Mouse (Mus musculus) MN1 (cell line): ENCODE data around the gene Srp54a.
A peak's percentile ranks its signal among the peaks of the same experiment; 100 is the strongest.
"Not testable (repeated sequence)": the region's sequence is repeated elsewhere in the genome, so short reads cannot be mapped to it uniquely, and the experiment has no call there.

Source experiments
- DNase-seq: peaks from one replicate; pipeline ENCODE4 v3.0.0-alpha.2; 2016; ENCODE audit warnings: low spot score

Srp54a gene

DNA sequence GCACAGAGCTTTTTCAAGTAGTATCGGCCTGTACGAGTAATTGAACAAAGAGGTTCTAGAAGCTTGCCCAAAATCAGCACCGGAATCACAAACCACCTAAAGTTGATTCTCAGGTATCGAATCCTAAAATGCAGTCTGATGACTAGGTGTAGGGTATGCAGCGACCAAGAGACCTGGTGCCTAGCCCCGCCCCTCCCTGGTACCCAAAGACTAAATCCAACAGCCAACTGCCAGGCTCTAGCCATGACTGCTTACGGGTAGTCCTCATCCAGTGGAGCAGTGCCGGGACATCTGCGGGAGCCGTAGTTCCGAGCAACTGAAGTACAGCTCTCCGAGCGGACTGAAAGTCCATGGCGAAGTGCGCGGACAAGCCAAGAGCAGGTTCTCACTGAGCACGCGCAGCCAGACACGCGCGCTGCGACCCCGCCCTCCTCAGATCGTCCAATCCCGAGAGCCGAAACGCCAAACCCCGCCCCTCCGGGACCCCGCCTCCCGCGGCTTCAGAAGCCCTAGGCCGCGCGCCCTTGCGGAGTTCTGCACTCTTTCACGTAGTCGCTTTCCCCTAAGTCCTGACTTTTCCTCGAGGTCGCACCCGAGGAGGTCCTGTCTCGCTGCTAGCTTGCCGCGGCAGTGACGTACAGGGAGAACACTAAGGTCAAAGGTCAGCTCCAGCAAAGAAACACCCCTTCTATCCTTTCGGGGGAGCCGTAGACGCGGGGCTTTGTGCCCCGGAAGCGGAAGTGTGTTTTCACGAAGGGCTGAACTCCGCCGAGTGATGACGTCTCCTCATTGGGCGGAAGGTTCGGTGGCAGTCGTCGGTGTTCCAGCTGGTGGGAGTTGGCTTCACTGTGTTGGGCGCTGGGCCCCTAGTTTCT lies at the start of gene Srp54a, which contains the start of gene 2700097O09Rik:
Gene Srp54a, plus strand, starts transcription at position 537 of the 875 bp plus-strand sequence.
Gene 2700097O09Rik, minus strand, starts transcription at position 385 of the 875 bp plus-strand sequence.
- DNase-seq, result peak; percentile 97

DNA sequence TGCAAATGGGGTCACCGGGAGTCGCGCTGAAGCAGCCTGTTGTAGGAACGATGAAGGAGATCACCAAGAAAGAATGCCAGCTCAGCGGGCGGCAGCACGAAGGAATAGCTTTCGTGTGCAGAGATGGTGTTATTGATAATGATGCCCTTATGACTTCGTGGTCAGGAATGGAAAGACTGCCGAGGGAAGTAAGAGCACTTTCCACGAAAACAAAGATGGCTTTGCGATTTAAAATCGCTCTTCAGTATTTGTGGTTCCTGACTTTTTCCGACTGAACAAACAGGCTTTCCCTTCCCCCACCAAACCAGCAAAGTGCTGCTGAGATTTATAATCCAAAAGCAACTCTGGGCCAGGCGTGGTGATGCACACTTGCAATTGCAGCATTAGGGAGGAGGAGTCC lies 39.1 kb upstream of the Srp54a start:
- no peak for DNase-seq

DNA sequence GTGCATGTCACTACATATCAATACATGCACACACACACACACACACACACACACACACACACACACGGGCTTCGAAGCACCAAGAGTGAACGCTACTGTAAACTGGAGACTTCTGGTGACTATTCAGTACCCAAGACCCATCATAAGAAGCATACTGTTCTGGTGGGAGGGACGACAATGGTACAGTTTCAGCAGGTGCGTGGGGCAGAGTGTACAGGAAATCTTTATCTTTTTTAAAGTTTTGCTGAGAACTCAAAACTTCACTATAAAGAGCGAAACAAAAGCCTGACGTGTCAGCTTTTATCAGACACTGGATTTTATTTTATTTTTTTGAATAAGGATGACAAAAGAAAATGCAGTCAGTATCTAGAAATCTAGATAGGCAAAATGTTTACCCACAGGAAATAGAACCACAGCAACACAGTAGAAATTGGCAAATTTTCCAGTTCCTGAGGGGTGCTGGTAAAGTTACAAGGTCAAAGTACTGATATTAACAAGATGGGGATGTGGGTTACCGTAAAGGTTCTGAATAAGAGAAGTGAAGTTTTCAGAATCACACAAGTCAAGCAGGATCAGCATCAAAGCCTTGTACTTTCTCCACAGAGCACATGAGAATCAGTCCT lies 30.2 kb upstream of the Srp54a start:
- DNase-seq, result no peak

DNA sequence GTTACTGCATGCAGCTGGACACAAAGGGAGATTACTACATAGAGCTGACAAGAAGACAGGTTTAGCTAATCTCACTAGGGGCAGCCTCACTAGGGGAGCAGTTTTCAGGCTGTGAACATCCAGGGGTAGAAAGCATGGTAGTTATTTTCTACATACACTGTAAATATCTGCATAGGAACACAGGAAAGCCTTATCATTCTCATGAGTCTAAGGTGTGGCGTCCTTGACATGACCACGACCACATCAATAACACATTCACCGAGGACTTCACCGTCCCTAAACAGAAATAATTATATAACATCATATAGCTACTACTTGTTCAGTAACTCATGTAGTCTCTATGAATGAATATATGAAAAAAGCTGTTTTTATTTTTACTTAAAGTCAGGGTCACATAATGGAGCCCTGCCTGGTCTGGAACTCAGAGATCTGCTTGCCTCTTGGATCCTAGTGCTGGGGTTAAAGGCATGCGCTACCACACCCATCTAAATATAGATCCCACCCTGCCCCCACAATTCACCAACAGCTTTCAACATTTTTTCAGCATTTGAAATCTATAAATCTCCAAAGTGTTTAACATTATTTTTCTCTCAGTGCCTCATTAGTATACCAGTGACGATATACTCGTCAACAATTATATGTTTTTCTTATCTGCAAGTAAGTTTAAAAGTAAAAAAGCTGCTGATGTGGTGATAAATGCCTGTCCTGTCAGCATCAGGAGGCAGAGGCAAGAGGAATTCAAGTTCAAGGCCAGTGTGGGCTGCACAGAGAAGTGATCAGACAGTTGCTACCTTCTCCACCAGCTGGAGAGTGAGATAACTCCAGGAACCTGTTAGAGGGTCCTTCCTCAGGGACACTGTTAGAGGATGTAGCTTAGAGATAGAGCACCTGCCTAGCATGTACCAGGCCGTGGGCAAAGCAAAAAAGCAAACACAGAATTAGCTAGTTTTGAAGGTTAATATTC lies 28.6 kb upstream of the Srp54a start:
- DNase-seq, result no peak

DNA sequence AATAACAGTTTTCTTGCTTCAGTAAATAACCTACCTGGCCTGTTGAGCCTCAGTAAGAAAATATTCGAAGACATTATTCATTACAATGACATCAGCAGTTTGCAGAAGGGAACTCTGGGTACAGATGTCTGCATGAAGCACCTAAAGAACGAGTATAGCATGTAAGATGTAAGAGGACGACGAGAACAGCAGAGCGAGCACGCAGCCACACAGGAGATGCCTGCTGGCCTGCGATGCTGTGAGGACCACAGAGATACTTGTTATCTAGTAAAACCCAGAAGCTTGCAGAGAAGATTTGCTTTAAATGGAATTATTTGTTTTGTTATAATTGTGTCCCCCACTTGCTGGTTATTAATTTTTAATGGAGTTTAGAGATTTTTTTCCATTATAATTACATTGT lies 26.8 kb upstream of the Srp54a start:
- no peak for DNase-seq

DNA sequence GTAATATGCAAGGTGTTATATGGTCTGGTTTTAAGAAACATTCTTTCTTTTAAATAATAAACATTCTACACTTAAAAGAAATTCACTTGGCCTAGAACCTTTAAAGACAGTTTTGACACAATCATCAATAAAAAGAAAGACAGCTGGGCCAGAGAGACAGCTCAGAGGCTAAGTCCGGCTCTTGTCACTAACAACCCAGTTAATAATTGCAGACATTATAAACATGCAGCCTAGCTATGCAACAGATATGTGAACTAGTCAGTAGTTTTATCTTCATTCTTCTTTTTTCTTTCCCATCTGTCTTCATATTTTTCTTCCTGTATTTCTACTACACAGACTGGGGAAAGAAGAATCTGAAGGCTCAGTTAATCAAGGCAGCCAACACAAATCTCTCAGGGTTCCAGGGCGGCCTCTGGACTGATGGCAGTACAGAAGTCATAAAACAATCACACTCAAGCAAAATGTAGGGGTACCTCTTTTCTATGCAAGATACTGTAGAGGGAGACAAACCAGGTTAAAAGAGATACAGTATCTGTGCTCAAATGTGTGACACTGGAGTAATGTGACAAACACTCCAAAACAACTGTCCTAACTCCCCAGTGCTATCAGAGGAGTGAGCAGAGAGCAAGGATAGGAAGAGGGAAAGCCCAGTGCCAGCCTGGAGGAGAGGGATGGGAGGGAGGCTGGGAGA lies 25.4 kb upstream of the Srp54a start:
- DNase-seq, result no peak

DNA sequence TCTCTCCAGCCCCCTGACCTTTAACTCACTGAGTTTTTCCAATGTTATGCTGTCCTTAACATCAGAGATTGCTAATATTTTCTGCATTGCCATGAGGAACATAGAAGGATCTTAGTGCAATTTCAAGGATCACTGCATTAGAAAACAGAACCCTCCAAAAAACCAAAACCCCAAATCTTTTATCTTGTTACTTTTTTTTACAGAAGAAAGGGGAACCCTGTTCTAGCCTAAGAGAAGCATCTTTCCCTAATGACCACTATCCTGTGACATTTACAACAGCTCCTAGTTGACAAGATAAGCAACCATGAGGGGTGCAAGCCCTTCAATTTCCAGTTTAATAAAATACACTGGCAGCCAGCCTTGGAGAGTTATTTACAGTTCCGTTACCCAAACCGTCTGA lies 23.4 kb upstream of the Srp54a start:
- DNase-seq, result no peak

DNA sequence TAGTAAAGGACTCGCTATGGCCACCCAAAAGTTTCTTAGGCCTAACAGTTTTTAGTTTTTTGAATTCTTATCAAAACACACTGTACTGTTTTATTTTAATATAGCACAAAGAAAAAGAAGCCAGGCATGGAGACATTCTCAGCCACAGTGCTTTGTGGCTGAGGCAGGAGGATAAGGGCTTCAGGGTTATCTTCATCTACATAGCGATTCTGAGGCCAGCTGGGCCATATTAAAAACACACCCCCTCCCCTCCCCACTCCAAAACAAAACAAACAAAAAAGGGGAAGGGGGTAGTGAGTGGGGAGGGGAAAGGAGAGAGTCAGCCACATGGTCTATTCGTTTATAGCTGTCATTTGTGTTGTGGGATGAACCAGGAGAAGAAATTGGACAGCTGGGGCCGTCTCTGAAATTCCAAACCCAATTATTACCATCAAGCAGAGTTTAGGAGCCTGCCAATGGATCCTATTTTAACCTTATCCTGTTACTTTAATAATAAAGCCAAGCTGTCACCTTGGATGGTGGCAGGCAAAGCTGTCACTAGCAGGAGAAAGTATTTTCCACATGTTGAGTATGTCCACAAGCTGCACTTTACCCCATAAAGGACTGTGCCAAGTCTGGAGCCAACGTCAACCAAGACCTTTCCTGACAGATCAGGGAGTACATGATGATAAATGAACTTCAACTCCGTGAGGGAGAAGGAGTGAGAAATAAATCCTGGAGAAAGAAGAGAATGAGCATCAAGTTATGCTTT lies 21.0 kb upstream of the Srp54a start:
- no peak for DNase-seq

DNA sequence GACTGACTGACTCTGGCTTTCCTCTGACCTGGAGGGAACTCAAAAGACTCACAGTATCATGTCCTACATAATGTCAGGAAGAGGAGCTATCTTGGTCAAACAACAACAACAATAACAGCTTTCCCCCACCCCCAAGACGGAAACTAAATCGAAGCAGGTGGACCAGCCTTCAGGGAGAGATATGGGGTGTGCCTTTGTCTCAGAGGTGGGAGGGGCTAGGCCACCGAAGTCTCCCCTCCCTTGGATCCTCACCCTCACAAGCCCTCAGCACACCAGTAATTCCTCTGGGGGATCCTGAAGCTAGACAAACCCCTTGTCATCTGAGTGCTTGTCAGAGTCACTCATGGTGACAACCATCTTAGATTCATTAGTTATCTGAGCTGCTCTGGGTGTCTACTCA lies 20.2 kb upstream of the Srp54a start:
- DNase-seq, result no peak

DNA sequence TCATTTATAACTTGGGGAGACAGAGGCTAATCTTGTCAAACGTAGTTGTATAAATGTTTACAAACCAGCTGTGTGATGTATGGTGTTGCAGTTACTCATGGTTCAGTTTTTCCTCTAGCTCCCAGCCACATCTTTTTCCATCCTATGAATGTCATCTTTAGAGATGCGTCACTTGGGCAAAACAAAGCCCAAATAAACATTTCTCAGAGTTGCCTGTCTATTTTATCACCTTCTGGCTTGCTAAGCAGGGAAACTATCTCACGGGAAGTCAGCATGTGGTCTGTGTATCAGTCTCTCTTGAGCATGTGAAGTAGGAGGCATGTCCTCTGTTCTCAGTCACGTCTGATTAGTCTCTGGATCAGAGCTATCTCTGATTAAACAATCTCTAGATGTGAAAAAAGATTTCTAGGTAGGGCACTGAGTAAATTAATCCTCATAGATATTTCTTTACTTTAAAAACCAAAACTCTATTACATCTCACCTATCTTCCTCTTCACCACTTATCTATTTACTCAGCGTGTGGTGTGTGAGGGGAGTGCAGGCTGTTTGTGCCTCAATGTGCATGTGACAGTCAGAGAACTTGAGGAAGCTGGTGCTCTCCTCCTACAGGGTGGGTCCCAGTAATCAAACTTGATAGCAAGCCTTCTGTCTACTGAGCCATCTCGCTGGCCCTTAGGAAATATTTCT lies 19.7 kb upstream of the Srp54a start:
- DNase-seq, result no peak

DNA sequence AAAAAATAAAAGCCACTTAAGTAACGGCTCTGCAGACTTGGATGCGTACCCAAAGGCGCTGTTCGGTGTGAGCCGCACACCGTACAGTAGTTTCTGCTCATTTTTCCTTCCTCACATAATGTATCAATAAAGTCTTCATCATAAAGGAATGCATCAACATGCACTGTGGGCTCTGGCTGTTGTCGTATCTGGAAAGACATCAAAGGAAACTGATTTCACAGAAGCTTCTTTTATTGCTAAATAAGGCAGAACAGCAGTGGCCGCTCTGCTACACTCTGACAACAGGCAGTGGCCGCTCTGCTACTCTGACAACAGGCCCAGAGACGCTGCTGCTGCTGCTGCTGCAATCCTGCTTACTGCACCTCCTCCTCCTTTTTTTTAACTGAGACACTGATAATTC lies 19.1 kb upstream of the Srp54a start:
- DNase-seq, result peak; percentile 14

DNA sequence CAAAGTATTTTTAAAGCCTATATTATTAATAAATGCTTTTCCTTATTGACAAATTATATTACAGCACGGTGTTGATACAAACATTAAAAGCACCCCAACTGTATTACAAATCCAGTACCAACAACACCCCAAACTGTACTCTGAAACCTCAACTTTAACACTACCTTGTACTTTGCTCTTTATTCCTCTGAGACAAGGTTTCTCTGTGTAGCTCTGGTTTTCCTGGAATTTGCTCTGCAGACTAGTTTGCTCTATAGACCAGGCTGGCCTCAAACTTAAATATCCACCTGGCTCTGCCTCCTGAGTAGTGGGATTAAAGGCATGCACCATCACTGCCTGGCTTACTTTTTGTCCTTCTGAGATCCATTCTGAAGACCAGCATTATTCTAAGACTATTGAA lies 17.9 kb upstream of the Srp54a start:
- DNase-seq, result no peak

DNA sequence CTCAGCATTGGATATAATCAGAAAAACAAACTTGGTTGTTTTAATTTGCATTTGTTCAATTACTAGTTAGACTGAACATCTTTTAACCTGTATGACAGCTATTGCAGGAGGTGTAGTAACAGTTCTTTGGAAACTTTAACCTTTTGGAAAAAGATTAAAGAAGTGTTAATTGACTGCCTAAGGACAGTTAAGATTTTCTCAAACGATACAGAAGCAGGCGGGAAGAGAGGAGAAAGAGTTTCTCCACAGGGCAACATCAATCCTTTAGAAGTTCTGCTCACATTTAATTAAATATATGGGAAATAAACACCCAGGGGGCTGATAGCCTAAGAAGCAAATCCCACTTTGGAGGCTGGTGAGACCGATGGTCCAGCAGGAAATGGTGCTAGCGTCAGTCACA lies 7.6 kb upstream of the Srp54a start:
- no peak for DNase-seq

DNA sequence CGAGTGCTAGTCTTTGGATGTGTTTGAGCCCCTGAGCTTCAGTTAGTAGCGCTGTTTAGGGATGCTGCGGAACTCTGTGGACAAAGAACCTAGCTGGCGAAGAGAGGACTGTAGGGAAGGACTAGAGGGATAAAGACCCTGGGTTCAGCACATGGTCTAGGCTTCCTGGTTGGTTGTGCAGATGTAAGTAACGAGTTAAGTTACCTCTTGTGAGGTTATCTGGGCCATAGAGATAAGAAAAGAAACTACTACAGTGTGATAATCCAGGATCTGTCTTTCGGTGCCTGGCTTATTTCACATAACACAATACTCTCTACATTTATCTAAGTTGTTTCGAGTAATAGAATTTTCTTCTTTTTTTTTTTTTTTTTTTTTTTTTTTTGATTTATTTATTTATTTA lies 6.4 kb upstream of the Srp54a start:
- no peak for DNase-seq

DNA sequence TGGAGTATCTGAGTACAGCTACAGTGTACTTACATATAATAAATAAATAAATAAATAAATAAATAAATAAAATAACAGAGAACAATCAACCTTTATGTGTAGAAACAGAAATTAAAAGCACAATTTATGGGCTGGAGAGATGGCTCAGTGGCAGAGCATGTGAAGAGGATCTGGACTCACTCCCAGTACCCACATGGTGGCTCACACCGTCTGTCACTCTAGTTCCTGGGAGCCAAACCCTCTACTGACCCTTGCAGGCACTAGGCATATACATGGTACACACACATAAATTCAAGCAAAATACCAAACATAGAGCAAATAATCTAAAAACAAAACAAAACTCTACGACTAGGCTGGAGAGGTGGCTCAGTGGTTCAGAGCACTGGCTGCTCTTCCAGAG lies 4.8 kb upstream of the Srp54a start:
- no peak for DNase-seq

DNA sequence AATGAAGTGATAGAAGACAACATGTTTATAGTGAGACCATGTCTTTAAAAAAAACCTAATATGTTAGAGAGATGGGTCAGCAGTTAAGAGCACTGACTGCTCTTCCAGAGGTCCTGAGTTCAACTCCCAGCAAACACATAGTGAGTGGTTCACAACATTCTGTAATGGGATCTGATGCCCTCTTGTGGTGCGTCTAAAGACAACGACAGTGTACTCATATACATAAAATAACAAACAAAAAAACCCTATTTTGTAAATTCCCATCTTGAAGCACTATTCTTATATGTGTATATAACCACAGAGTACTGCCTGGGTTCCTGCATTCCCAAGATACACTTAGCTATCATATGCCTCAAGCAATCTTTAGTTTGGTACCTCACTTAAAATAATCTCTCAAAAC lies 1.4 kb upstream of the Srp54a start:
- not testable (repeated sequence) for DNase-seq

DNA sequence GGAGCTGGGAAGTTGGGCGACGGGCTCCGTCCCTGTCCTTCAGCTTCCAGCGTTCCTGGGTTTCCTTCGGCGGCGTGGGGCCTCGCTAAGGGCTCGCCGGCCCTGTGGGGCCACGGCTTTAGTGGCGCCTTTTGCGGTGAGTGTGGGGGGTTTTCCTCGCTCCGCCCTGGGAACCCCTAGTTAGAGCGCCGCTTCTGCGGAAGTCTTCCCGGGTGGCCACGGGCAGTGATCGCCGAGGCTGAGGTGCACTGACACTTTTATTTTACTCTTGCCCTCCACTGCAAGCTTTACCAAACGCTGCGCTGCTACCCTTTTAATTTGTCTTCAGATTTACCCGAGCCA lies 510 bp downstream of the Srp54a start:
- not testable (repeated sequence) for DNase-seq

DNA sequence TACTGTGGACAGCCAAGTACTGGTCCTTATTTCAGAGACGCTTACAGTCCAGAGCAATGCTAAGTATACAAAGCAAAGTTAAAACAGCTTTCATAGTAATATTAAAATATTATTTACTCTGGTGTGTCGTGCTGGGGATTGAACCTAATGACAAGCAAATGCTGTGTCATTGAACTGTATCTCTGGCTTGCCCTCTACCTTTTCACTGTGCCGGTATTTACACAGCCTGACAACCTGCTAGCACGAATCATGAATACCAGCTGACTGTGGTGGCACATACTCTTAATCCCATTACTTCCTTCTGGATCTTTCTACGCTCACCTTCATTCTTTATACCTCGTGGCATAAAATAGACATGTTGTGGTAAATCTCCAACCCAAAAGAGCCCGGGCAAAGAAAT lies 12.1 kb downstream of the Srp54a start:
- not testable (repeated sequence) for DNase-seq

DNA sequence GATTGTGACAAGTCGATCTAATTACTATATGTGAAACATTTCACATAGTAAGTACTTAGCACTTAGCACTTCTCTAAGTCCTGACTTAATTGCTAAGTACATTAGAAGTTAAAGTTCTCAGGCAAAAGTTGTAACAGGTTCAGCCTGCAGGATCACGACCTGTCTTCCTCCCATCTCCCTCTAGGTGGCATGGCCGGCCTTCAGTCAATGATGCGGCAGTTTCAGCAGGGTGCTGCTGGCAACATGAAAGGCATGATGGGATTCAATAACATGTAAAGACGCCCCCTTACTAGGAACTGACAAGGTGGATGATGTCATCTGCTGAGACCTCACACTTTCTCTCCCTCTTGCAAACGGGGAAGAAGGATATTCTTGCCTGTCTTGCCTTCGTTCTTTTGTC lies 32.6 kb downstream of the Srp54a start:
- DNase-seq, result not testable (repeated sequence)

DNA sequence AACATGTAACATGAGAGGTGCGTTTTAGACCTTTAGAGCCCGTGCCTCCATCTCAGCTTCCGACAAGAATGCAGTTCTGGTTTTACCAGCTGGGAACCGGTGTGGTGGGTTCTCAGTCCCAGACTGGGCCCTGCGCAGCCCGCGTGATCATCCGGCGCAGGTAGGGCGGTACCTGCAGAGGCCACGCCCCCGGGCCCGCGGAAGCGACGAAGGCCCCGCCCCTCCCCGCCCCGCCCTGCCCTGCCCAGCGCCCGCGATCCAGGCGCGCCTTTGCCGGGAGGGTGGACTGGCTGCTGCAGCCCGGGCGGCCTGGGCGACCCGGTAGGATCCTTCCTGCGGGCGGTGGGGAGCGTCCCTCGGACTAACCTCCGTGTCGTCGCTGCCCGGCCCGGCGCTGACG lies 44.2 kb downstream of the Srp54a start, which contains the start of gene Fam177a:
Gene Fam177a, plus strand, starts transcription at position 228 of the 400 bp plus-strand sequence.
- not testable (repeated sequence) for DNase-seq
